Mouse (Mus musculus): ENCODE data around the gene Pde4d.

DNA sequence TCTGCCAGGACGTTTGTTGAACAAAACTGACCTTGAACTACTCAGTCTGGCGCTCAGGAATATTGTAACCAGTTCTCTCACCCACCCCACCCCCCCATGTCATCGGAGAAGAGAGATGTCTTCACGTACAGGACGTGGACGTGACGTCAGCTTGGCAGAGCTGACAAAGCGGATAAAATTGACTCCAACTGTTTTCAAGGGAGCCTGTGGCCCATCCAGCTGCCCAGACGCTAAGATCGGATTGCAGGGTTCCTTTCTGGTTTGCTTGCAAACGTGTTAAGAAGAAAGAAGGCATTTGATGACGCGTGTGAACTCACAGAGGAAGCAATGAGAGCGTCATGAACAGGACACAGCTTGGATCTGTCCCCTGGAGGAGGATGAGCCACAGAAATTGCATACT is 1501.7 kb downstream of the Pde4d start:
- no peak for TF ChIP-seq POLR2A (IDR thresholded peaks at IDR 0.05; ENCODE audit: extremely low read depth, insufficient read depth, low read length)
- no peak for TF ChIP-seq CTCF (IDR thresholded peaks at IDR 0.05; ENCODE audit: extremely low read depth, insufficient read depth, low read length)
